Mouse (Mus musculus) c-Kit-positive CD71-positive TER-119-positive erythroid progenitor cells, embryonic 14.5 days (primary cell): ENCODE results near the gene Fam49a.
"Not testable (repeated sequence)": the region's sequence is repeated elsewhere in the genome, so short reads cannot be mapped to it uniquely, and the experiment has no call there.

Experiments
- DNase-seq: peaks from one replicate; pipeline ENCODE4 v3.0.0-alpha.2; 2013; ENCODE audit warnings: low spot score

Gene Fam49a

GRCm38 (mm10) chr12:12314326-12314725 is 52.4 kb downstream of the Fam49a start:
- DNase-seq = no peak

- DNase-seq = no peak
Observed at GRCm38 (mm10) chr12:12315011-12315410, 53.1 kb downstream of the Fam49a start.

GRCm38 (mm10) chr12:12316956-12317355 is 55.0 kb downstream of the Fam49a start:
- no peak for DNase-seq

GRCm38 (mm10) chr12:12317606-12318005 is 55.7 kb downstream of the Fam49a start:
- DNase-seq = no peak

GRCm38 (mm10) chr12:12318140-12318734 is 56.3 kb downstream of the Fam49a start:
- DNase-seq = no peak

GRCm38 (mm10) chr12:12320693-12321092 is 58.8 kb downstream of the Fam49a start:
- no peak for DNase-seq

- no peak for DNase-seq
Observed at GRCm38 (mm10) chr12:12321111-12321510, 59.2 kb downstream of the Fam49a start.

GRCm38 (mm10) chr12:12323084-12323483 is 61.1 kb downstream of the Fam49a start:
- DNase-seq = no peak

GRCm38 (mm10) chr12:12323616-12324223 is 61.8 kb downstream of the Fam49a start:
- peak; percentile 52 for DNase-seq

- not testable (repeated sequence) for DNase-seq
Observed at GRCm38 (mm10) chr12:12324266-12324665, 62.3 kb downstream of the Fam49a start.

- no peak for DNase-seq
Observed at GRCm38 (mm10) chr12:12333526-12334310, 71.8 kb downstream of the Fam49a start.

GRCm38 (mm10) chr12:12334486-12334885 is 72.5 kb downstream of the Fam49a start:
- DNase-seq = no peak

- no peak for DNase-seq
Observed at GRCm38 (mm10) chr12:12335566-12335965, 73.6 kb downstream of the Fam49a start.

- DNase-seq = no peak
Observed at GRCm38 (mm10) chr12:12337378-12337777, 75.4 kb downstream of the Fam49a start.

- DNase-seq = no peak
Observed at GRCm38 (mm10) chr12:12343320-12343719, 81.4 kb downstream of the Fam49a start.

- no peak for DNase-seq
Observed at GRCm38 (mm10) chr12:12348625-12349024, 86.7 kb downstream of the Fam49a start.

- DNase-seq = no peak
Observed at GRCm38 (mm10) chr12:12349645-12350288, 87.8 kb downstream of the Fam49a start.

- no peak for DNase-seq
Observed at GRCm38 (mm10) chr12:12351816-12352552, 90.0 kb downstream of the Fam49a start.

- no peak for DNase-seq
Observed at GRCm38 (mm10) chr12:12354115-12354653, 92.2 kb downstream of the Fam49a start.

GRCm38 (mm10) chr12:12356048-12356447 is 94.1 kb downstream of the Fam49a start:
- no peak for DNase-seq

- DNase-seq = no peak
Observed at GRCm38 (mm10) chr12:12356463-12356862, 94.5 kb downstream of the Fam49a start.

- no peak for DNase-seq
Observed at GRCm38 (mm10) chr12:12356946-12357345, 95.0 kb downstream of the Fam49a start.
